Mouse (Mus musculus) adrenal gland, adult (tissue): ENCODE measurements around the gene Dmc1.

Experiments used
- DNase-seq, 2 experiments: peaks; one replicate each; pipeline ENCODE4 v3.0.0; 2022 to 2023; ENCODE audit warnings: low spot score in 1 of 2; ENCODE audit not compliant: inconsistent age in 2 of 2

The Dmc1 gene

GRCm38 (mm10) chr15:79516171-79517096 lies 88.5 kb downstream of the Dmc1 start, which contains the start of gene Kdelr3:
TSS of gene Kdelr3 (plus strand) at chr15:79516411.
- peak; percentile 87 to 91 for DNase-seq

- DNase-seq: no peak
These were observed 91.0 kb downstream of the Dmc1 start for GRCm38 (mm10) chr15:79513940-79514339.

GRCm38 (mm10) chr15:79511553-79512320 lies 93.2 kb downstream of the Dmc1 start:
- peak; percentile 86 to 91 for DNase-seq
